9 mouse cellular contexts compared by ENCODE assay signal in the genomic region with DNA sequence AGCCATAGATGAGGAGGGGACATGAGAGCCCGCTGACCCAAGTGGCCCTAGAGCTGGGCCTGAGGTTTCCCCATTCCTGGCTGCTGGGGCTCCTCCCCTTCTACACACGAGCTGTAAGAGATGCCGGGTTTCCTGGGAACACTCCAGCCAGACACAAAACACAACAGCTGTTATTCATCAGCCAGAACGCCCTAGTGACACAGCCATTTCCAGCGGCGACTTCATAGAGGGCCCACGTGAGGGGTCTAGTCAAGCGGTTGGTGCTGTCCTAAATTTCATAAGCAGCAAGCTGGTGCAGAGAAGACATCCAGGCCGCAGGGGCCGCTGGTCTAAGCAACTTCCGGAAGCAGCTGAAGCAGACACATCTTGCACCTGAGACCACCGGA. TPM values are rescaled to one million over a fixed set of nuclear protein-coding genes. Genes with fewer than 3 reads are reported as not detected.
A peak's percentile ranks its signal among the peaks of the same experiment; 100 is the strongest.
DNase-seq lines count a peak whose midpoint lies in the region; ATAC-seq and TF ChIP-seq lines count a peak whose summit lies in the region.
"Had no signal": no experiment of that assay in that cellular context is flagged by ENCODE, and none has a peak within 500 bp of the region (broad histone marks: within the 10 kb centered on the region; RNA-seq: fewer than 3 reads in every experiment).

No protein-coding gene starts in this region.

- H3K4me2 ChIP-seq in forebrain, postnatal 0 days (ENCODE audit: low read depth) = no peak overlapping the region
- peak overlapping the region; percentile 25 for H3K4me2 ChIP-seq in hindbrain, embryonic 16.5 days (ENCODE audit: low read length)

- no peak overlapping the region for H3K9ac ChIP-seq in forebrain, postnatal 0 days
- peak overlapping the region; percentile 41; the same call in 1 of the 2 replicates for H3K9ac ChIP-seq in hindbrain, embryonic 16.5 days (ENCODE audit: low read depth, low read length)
- H3K9ac ChIP-seq: liver, embryonic 14.5 days had no signal

- WGBS in forebrain, embryonic 10.5 days = 56% methylated on average over 12 of the region's 12 CpGs
- 54% methylated on average over 12 of the region's 12 CpGs for WGBS in forebrain, postnatal 0 days
- 29% methylated on average over 12 of the region's 12 CpGs for WGBS in hindbrain, embryonic 16.5 days

- peaks cover 49% of the 10 kb centered on the region for H3K4me1 ChIP-seq in forebrain, embryonic 10.5 days
- peaks cover 3% of the 10 kb centered on the region; the same call in 1 of the 2 replicates for H3K4me1 ChIP-seq in forebrain, postnatal 0 days (ENCODE audit: insufficient read depth)
- peaks cover 11% of the 10 kb centered on the region for H3K4me1 ChIP-seq in hindbrain, embryonic 16.5 days (ENCODE audit: control insufficient read depth, insufficient read depth, low read depth, low read length)

- H3K36me3 ChIP-seq in forebrain, embryonic 10.5 days (replicated peaks) = no peaks in the 10 kb centered on the region
- no peaks in the 10 kb centered on the region for H3K36me3 ChIP-seq in forebrain, postnatal 0 days (ENCODE audit: insufficient read depth)
- no peaks in the 10 kb centered on the region for H3K36me3 ChIP-seq in hindbrain, embryonic 16.5 days (ENCODE audit: control insufficient read depth, insufficient read depth, low read length)

- peak overlapping the region; percentile 72 for H3K27ac ChIP-seq in forebrain, embryonic 10.5 days
- H3K27ac ChIP-seq in forebrain, postnatal 0 days (ENCODE audit: low read depth, low read length) = no peak overlapping the region
- H3K27ac ChIP-seq in hindbrain, embryonic 16.5 days (ENCODE audit: low read depth, low read length) = no peak overlapping the region
- H3K27ac ChIP-seq: liver, embryonic 14.5 days had no signal

- no peak for DNase-seq in forebrain, embryonic 10.5 days (ENCODE audit: extremely low spot score, low spot score)
- DNase-seq in forebrain, postnatal 0 days = no peak
- DNase-seq in brain, adult 2 months (ENCODE audit: low read depth, low spot score) = peak; percentile 45
- DNase-seq in lung, postnatal 10 days = peak; percentile 89
- DNase-seq in cerebellum, adult 11-12 months = no peak
- DNase-seq in testis, postnatal 14 days (ENCODE audit: low spot score) = no peak
- DNase-seq in cerebellum, adult 9-10 months = no peak

- H3K4me3 ChIP-seq in forebrain, embryonic 10.5 days = no peak overlapping the region
- no peak overlapping the region for H3K4me3 ChIP-seq in forebrain, postnatal 0 days (ENCODE audit: low read depth, low read length)
- no peak overlapping the region for H3K4me3 ChIP-seq in hindbrain, embryonic 16.5 days (ENCODE audit: low read length)

- no peak for TF ChIP-seq CTCF in forebrain, postnatal 0 days (IDR thresholded peaks at IDR 0.05; ENCODE audit: low read depth)

- peaks cover 17% of the 10 kb centered on the region for H3K27me3 ChIP-seq in forebrain, embryonic 10.5 days (ENCODE audit: poor library complexity, severe bottlenecking)
- H3K27me3 ChIP-seq in forebrain, postnatal 0 days (ENCODE audit: insufficient read depth, low read length) = no peaks in the 10 kb centered on the region; the same call in 1 of the 2 replicates
- H3K27me3 ChIP-seq in hindbrain, embryonic 16.5 days (replicated peaks; ENCODE audit: control insufficient read depth, insufficient read depth, low read length) = no peaks in the 10 kb centered on the region

- no peaks in the 10 kb centered on the region for H3K9me3 ChIP-seq in forebrain, embryonic 10.5 days
- H3K9me3 ChIP-seq in forebrain, postnatal 0 days (ENCODE audit: low read length) = no peaks in the 10 kb centered on the region
- H3K9me3 ChIP-seq in hindbrain, embryonic 16.5 days (ENCODE audit: control insufficient read depth, low read length) = no peaks in the 10 kb centered on the region

- no peak for ATAC-seq in forebrain, postnatal 0 days
- ATAC-seq in hindbrain, embryonic 16.5 days = no peak

RNA-seq across cellular contexts. Expression of a gene that starts 27.0 kb away (rescaled TPM):
- polyA plus RNA-seq in forebrain, embryonic 10.5 days (2016; fragmentation: Nextera tagmentation; extraction: Ambion mirVana) = 117 and 126 TPM in 2 replicates
- 36.4 and 48.8 TPM in 2 replicates for total RNA-seq in forebrain, postnatal 0 days (2014; rRNA removed)
- 71.1 and 75.6 TPM in 2 replicates for polyA plus RNA-seq in forebrain, postnatal 0 days (2015; fragmentation: Nextera tagmentation; extraction: Ambion mirVana)
- 66.5 and 67.3 TPM in 2 replicates for polyA plus RNA-seq in hindbrain, embryonic 16.5 days (2015; fragmentation: Nextera tagmentation; extraction: Ambion mirVana)

Comparison
In these comparisons a context has a peak if more than half of its experiments do, and no peak if none do; other contexts are left out.
1. DNase-seq: peak in brain, adult 2 months (single experiment) and lung, postnatal 10 days (single experiment); none in forebrain, embryonic 10.5 days (single experiment), forebrain, postnatal 0 days (single experiment), cerebellum, adult 11-12 months (single experiment), testis, postnatal 14 days (single experiment) and cerebellum, adult 9-10 months (single experiment).